Mouse (Mus musculus): ENCODE results near the gene Nmnat3. TPM values are rescaled to one million over a fixed set of nuclear protein-coding genes. Genes with fewer than 3 reads are reported as not detected.

Gene Nmnat3
- polyA plus RNA-seq, 1 experiment from 2014 or later = 1.9 TPM

GRCm38 (mm10) chr9:98340427-98340826 is 53.2 kb downstream of the Nmnat3 start:
- 0 out of 2 replicates have a peak, but pooled peaks cover 5% of the 10 kb centered on the region for H3K4me1 ChIP-seq
- H3K27me3 ChIP-seq = no peaks in the 10 kb centered on the region
- WGBS = 75% methylated on average over 4 of the region's 4 CpGs
- H3K4me3 ChIP-seq = no peak overlapping the region
- ATAC-seq (ENCODE audit: low FRiP score, low read depth) = no peak
- H3K4me2 ChIP-seq (replicated peaks) = no peak overlapping the region
- no peak overlapping the region for H3K9ac ChIP-seq (replicated peaks)
- no peaks in the 10 kb centered on the region for H3K9me3 ChIP-seq
- no peaks in the 10 kb centered on the region for H3K36me3 ChIP-seq
- H3K27ac ChIP-seq (replicated peaks) = no peak overlapping the region

GRCm38 (mm10) chr9:98345840-98346239 is 58.6 kb downstream of the Nmnat3 start:
- H3K4me3 ChIP-seq = no peak overlapping the region
- no peak overlapping the region for H3K9ac ChIP-seq (replicated peaks)
- H3K27me3 ChIP-seq = no peaks in the 10 kb centered on the region; the same call in 1 of the 2 replicates
- H3K36me3 ChIP-seq = no peaks in the 10 kb centered on the region
- ATAC-seq (ENCODE audit: low FRiP score, low read depth) = no peak
- H3K4me1 ChIP-seq = peaks cover 18% of the 10 kb centered on the region
- no peak overlapping the region for H3K4me2 ChIP-seq (replicated peaks)
- H3K27ac ChIP-seq (replicated peaks) = no peak overlapping the region
- no peaks in the 10 kb centered on the region for H3K9me3 ChIP-seq
- 96% methylated on average over 1 of the region's 1 CpGs for WGBS

GRCm38 (mm10) chr9:98346240-98346639 is 59.0 kb downstream of the Nmnat3 start:
- Histone ChIP-seq H3K9ac (replicated peaks) (no peak overlapping the region), H3K36me3 (no peaks in the 10 kb centered on the region), H3K9me3 (no peaks in the 10 kb centered on the region), H3K27ac (replicated peaks) (no peak overlapping the region), H3K4me3 (no peak overlapping the region), H3K4me2 (replicated peaks) (no peak overlapping the region), H3K27me3 (no peaks in the 10 kb centered on the region; the same call in 1 of the 2 replicates), H3K4me1 (peaks cover 18% of the 10 kb centered on the region)
- no peak for ATAC-seq (ENCODE audit: low FRiP score, low read depth)
- WGBS = 84% methylated on average over 4 of the region's 4 CpGs

GRCm38 (mm10) chr9:98347021-98347420 is 59.8 kb downstream of the Nmnat3 start:
- H3K9me3 ChIP-seq = no peaks in the 10 kb centered on the region
- no peaks in the 10 kb centered on the region; the same call in 1 of the 2 replicates for H3K27me3 ChIP-seq
- H3K27ac ChIP-seq (replicated peaks) = no peak overlapping the region
- H3K4me1 ChIP-seq = peaks cover 18% of the 10 kb centered on the region
- H3K9ac ChIP-seq (replicated peaks) = no peak overlapping the region
- H3K4me2 ChIP-seq (replicated peaks) = no peak overlapping the region
- H3K36me3 ChIP-seq = no peaks in the 10 kb centered on the region
- ATAC-seq (ENCODE audit: low FRiP score, low read depth) = no peak
- no peak overlapping the region for H3K4me3 ChIP-seq
- 91% methylated on average over 3 of the region's 3 CpGs for WGBS

GRCm38 (mm10) chr9:98350318-98351144 is 63.3 kb downstream of the Nmnat3 start:
- no peak overlapping the region for H3K4me2 ChIP-seq (replicated peaks)
- peaks cover 18% of the 10 kb centered on the region for H3K4me1 ChIP-seq
- H3K9me3 ChIP-seq = no peaks in the 10 kb centered on the region
- peak overlapping the region; percentile 1; the same call in 1 of the 2 replicates for H3K27ac ChIP-seq (replicated peaks)
- no peaks in the 10 kb centered on the region for H3K36me3 ChIP-seq
- no peaks in the 10 kb centered on the region; the same call in 1 of the 2 replicates for H3K27me3 ChIP-seq
- no peak overlapping the region for H3K9ac ChIP-seq (replicated peaks)
- no peak overlapping the region for H3K4me3 ChIP-seq
- WGBS = 4% methylated on average over 4 of the region's 4 CpGs
- ATAC-seq (ENCODE audit: low FRiP score, low read depth) = peak; percentile 44

GRCm38 (mm10) chr9:98352332-98352731 is 65.1 kb downstream of the Nmnat3 start:
- peaks cover 18% of the 10 kb centered on the region for H3K4me1 ChIP-seq
- H3K27ac ChIP-seq (replicated peaks) = no peak overlapping the region
- no peaks in the 10 kb centered on the region for H3K9me3 ChIP-seq
- 86% methylated on average over 6 of the region's 6 CpGs for WGBS
- H3K9ac ChIP-seq (replicated peaks) = no peak overlapping the region
- no peak overlapping the region for H3K4me2 ChIP-seq (replicated peaks)
- no peaks in the 10 kb centered on the region; the same call in 1 of the 2 replicates for H3K27me3 ChIP-seq
- no peak overlapping the region for H3K4me3 ChIP-seq
- ATAC-seq (ENCODE audit: low FRiP score, low read depth) = no peak
- H3K36me3 ChIP-seq = no peaks in the 10 kb centered on the region

- no peaks in the 10 kb centered on the region for H3K27me3 ChIP-seq
- ATAC-seq (ENCODE audit: low FRiP score, low read depth) = no peak
- WGBS = 89% methylated on average over 3 of the region's 3 CpGs
- H3K36me3 ChIP-seq = no peaks in the 10 kb centered on the region
- no peak overlapping the region for H3K9ac ChIP-seq (replicated peaks)
- H3K4me2 ChIP-seq (replicated peaks) = no peak overlapping the region
- H3K27ac ChIP-seq (replicated peaks) = no peak overlapping the region
- no peak overlapping the region for H3K4me3 ChIP-seq
- H3K4me1 ChIP-seq = peaks cover 9% of the 10 kb centered on the region
- H3K9me3 ChIP-seq = no peaks in the 10 kb centered on the region
These were observed 67.7 kb downstream of the Nmnat3 start for GRCm38 (mm10) chr9:98354919-98355318.

- no peak for ATAC-seq (ENCODE audit: low FRiP score, low read depth)
- Histone ChIP-seq H3K9ac (replicated peaks) (no peak overlapping the region), H3K4me1 (no peaks in the 10 kb centered on the region), H3K4me3 (no peak overlapping the region), H3K27me3 (no peaks in the 10 kb centered on the region), H3K4me2 (replicated peaks) (no peak overlapping the region), H3K27ac (replicated peaks) (no peak overlapping the region), H3K36me3 (no peaks in the 10 kb centered on the region), H3K9me3 (no peaks in the 10 kb centered on the region)
- 82% methylated on average over 3 of the region's 3 CpGs for WGBS
These were observed 73.8 kb downstream of the Nmnat3 start for GRCm38 (mm10) chr9:98361047-98361446.

- ATAC-seq (ENCODE audit: low FRiP score, low read depth) = no peak
- Histone ChIP-seq H3K9ac (replicated peaks) (no peak overlapping the region), H3K4me1 (0 out of 2 replicates have a peak, but pooled peaks cover 4% of the 10 kb centered on the region), H3K9me3 (no peaks in the 10 kb centered on the region), H3K4me3 (no peak overlapping the region), H3K36me3 (no peaks in the 10 kb centered on the region), H3K27me3 (no peaks in the 10 kb centered on the region), H3K27ac (replicated peaks) (no peak overlapping the region), H3K4me2 (replicated peaks) (no peak overlapping the region)
- WGBS = 86% methylated on average over 8 of the region's 8 CpGs
These were observed 78.8 kb downstream of the Nmnat3 start for GRCm38 (mm10) chr9:98366075-98366474.

GRCm38 (mm10) chr9:98367333-98367962 is 80.2 kb downstream of the Nmnat3 start:
- Histone ChIP-seq H3K9ac (replicated peaks) (no peak overlapping the region), H3K36me3 (no peaks in the 10 kb centered on the region), H3K27me3 (0 out of 2 replicates have a peak, but pooled peaks cover 4% of the 10 kb centered on the region), H3K4me2 (replicated peaks) (no peak overlapping the region), H3K9me3 (no peaks in the 10 kb centered on the region), H3K27ac (replicated peaks) (no peak overlapping the region), H3K4me1 (0 out of 2 replicates have a peak, but pooled peaks cover 4% of the 10 kb centered on the region), H3K4me3 (no peak overlapping the region)
- WGBS = 88% methylated on average over 13 of the region's 13 CpGs
- no peak for ATAC-seq (ENCODE audit: low FRiP score, low read depth)

GRCm38 (mm10) chr9:98369707-98370106 is 82.5 kb downstream of the Nmnat3 start:
- 0 out of 2 replicates have a peak, but pooled peaks cover 4% of the 10 kb centered on the region for H3K4me1 ChIP-seq
- H3K4me2 ChIP-seq (replicated peaks) = no peak overlapping the region
- ATAC-seq (ENCODE audit: low FRiP score, low read depth) = no peak
- H3K9ac ChIP-seq (replicated peaks) = no peak overlapping the region
- no peak overlapping the region for H3K4me3 ChIP-seq
- WGBS = 82% methylated on average over 2 of the region's 8 CpGs
- H3K9me3 ChIP-seq = no peaks in the 10 kb centered on the region
- H3K36me3 ChIP-seq = no peaks in the 10 kb centered on the region
- H3K27me3 ChIP-seq = 0 out of 2 replicates have a peak, but pooled peaks cover 4% of the 10 kb centered on the region
- H3K27ac ChIP-seq (replicated peaks) = no peak overlapping the region

GRCm38 (mm10) chr9:98373358-98373757 is 86.1 kb downstream of the Nmnat3 start:
- peaks cover 9% of the 10 kb centered on the region; the same call in 1 of the 2 replicates for H3K27me3 ChIP-seq
- no peak overlapping the region for H3K9ac ChIP-seq (replicated peaks)
- no peak overlapping the region for H3K4me2 ChIP-seq (replicated peaks)
- no peak overlapping the region for H3K27ac ChIP-seq (replicated peaks)
- 93% methylated on average over 5 of the region's 5 CpGs for WGBS
- H3K36me3 ChIP-seq = no peaks in the 10 kb centered on the region
- no peaks in the 10 kb centered on the region for H3K9me3 ChIP-seq
- H3K4me1 ChIP-seq = peaks cover 10% of the 10 kb centered on the region; the same call in 1 of the 2 replicates
- H3K4me3 ChIP-seq = no peak overlapping the region
- ATAC-seq (ENCODE audit: low FRiP score, low read depth) = no peak

All from midbrain, embryonic 12.5 days (tissue).